Mouse (Mus musculus): ENCODE results near the gene Cd300c. TPM values are rescaled to one million over a fixed set of nuclear protein-coding genes. Genes with fewer than 3 reads are reported as not detected.

Cd300c gene
- polyA plus RNA-seq (2017; shearing (Covaris generic)), result under 1 TPM in 1 of 2 experiments, not detected in 1; 0.26 TPM

DNA sequence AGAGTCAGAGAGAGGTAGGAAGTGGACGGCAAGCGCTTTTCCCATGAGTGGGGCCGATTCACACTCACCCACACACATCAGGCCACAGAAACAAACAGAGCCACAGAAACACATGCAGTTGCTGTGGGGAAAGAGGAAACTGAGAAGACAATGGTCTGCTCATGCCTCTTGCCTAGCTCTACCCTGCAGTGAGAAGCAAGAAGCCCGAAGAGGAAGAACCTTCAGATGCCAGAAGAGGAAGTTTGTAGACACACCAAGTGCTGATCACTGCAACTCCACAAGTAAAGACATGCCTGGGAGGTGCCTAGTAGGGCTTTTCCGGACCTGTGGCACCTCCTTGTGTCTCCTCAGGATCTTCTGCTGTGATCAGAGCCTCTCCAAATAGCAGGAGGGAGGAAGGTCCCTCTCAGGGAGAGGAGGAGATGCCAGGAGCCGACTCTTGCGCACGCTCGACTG lies at the start of gene Cd300c:
TSS of gene Cd300c (minus strand) at position 406 of the 456 bp plus-strand sequence.

DNA sequence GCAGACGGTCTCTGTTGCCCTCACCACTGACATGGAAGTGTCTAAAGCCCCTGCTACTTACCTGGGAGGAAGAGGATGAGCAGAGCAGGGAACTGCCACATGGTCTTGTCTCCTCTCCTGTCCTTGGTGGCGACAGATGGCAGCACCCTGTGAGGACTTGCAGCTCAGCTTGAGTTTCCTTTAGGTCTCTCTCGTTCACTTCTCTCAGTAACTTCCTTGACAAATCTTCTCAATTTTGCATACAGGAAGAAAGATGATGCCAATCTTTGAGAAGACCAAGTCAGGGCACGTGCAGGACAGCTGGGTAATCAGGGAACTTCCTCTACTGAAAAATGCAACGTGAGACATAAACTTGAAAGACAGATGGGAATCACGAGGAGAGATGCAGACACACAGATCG lies 47.1 kb upstream of the Cd300c start, which contains the start of gene Cd300ld2:
TSS of gene Cd300ld2 (minus strand) at position 101 of the 400 bp plus-strand sequence.

DNA sequence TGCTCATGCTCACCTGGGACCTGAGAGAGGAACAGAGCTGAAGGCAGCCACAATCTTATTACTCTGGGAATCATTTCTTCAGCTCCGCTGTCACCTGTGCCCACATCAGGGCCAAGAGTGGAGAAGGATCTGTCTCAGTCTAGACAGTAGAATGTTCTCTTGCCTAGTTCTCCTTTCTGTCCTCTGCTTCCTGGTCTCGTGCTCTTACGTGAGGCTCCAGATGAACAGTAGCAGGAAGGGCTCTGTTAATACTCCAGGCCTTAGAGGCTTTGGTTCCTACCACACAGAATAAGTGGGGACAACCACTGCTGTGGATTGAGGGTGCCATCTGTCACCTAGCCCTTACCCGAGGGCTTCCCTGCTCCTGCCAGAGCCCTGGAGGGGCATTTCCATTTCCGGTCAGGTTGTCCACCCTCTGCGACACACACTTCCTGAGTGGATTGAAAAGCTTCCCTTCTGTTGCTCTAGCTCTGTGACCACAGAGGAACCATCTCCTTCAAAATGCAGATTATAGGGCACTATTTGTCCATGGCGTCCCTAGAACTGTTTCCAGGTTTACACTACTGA lies 32.6 kb upstream of the Cd300c start, which contains the start of gene Cd300c2:
TSS of gene Cd300c2 (minus strand) at position 407 of the 567 bp plus-strand sequence.

DNA sequence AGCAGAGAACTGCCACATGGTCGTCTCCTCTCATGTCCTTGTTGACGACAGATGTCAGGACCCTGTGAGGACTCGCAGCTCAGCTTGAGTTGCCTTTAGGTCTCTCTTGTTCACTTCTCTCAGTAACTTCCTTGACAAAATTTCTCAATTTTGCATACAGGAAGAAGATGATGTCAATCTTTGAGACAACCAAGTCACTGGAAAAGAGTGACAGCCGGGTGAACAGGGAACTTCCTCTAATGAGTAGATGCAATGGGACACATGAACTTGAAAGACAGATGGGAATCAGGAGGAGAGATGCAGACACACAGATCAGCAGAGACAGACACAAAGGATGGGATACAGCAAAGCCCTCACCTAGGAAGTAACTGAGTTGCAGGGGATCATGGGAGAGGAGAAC lies 20.8 kb upstream of the Cd300c start, which contains the start of gene Cd300ld:
TSS of gene Cd300ld (minus strand) at position 130 of the 400 bp plus-strand sequence.

DNA sequence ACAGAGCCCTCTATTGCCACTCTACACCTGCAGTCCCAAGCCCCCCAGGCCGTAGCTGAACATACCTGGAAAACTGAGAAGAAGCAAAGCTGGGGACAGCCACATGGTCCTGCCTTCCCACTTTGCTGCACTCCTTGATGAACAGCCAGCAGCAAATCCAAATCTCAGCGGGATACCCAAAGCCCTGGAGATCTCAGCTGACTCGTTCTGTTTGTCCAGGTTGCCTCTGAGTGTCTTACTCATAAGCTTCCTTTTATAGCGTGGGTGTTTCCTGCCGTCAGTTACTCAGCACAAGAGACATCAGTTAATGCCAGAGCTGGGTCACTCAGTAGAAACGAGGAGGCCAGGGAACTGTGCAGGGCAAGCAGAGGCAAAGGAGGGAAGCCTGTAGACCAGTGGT lies 34.8 kb downstream of the Cd300c start, which contains the start of gene Cd300lb:
TSS of gene Cd300lb (minus strand) at position 243 of the 400 bp plus-strand sequence.

Other genes starting within 250 kb of the Cd300c start
- not detected for gene Dnaic2, start 241.7 kb downstream of the Cd300c start, polyA plus RNA-seq (2017; shearing (Covaris generic))
- under 1 TPM; 0.57 to 0.62 TPM for gene Kif19a, start 203.8 kb downstream of the Cd300c start, polyA plus RNA-seq (2017; shearing (Covaris generic))
- under 1 TPM in 1 of 2 experiments, not detected in 1; 0.85 TPM for gene Btbd17, start 173.2 kb downstream of the Cd300c start, polyA plus RNA-seq (2017; shearing (Covaris generic))
- not detected for gene Gpr142, start 170.2 kb downstream of the Cd300c start, polyA plus RNA-seq (2017; shearing (Covaris generic))
- under 1 TPM in 1 of 2 experiments, not detected in 1; 0.23 TPM for gene Gprc5c, start 118.0 kb downstream of the Cd300c start, polyA plus RNA-seq (2017; shearing (Covaris generic))
- 1 to 10 TPM in 1 of 2 experiments, under 1 TPM in 1; 0.32 to 2.8 TPM for gene Cd300a, start 79.1 kb downstream of the Cd300c start, polyA plus RNA-seq (2017; shearing (Covaris generic))
- under 1 TPM; 0.56 to 0.66 TPM for gene Cd300lb, start 34.8 kb downstream of the Cd300c start, polyA plus RNA-seq (2017; shearing (Covaris generic))
- gene Cd300ld, start 20.8 kb upstream of the Cd300c start, polyA plus RNA-seq (2017; shearing (Covaris generic)), result 1 to 10 TPM in 1 of 2 experiments, not detected in 1; 1.1 TPM
- gene Cd300c2, start 32.7 kb upstream of the Cd300c start, polyA plus RNA-seq (2017; shearing (Covaris generic)), result 1 to 10 TPM in 1 of 2 experiments, under 1 TPM in 1; 0.61 to 3.9 TPM
- gene Cd300ld2, start 47.0 kb upstream of the Cd300c start, polyA plus RNA-seq (2017; shearing (Covaris generic)), result under 1 TPM in 1 of 2 experiments, not detected in 1; 0.75 TPM
- gene Cd300ld4, start 57.9 kb upstream of the Cd300c start, polyA plus RNA-seq (2017; shearing (Covaris generic)), result not detected
- gene Cd300ld5, start 68.6 kb upstream of the Cd300c start, polyA plus RNA-seq (2017; shearing (Covaris generic)), result not detected
- gene Cd300ld3, start 79.3 kb upstream of the Cd300c start, polyA plus RNA-seq (2017; shearing (Covaris generic)), result not detected
- gene Cd300e, start 93.0 kb upstream of the Cd300c start, polyA plus RNA-seq (2017; shearing (Covaris generic)), result under 1 TPM in 1 of 2 experiments, not detected in 1; 0.73 TPM
- 100 to 1,000 TPM; 161 to 191 TPM for gene Rab37, start 122.3 kb upstream of the Cd300c start, polyA plus RNA-seq (2017; shearing (Covaris generic))
- gene Cd300lf, start 164.8 kb upstream of the Cd300c start, polyA plus RNA-seq (2017; shearing (Covaris generic)), result 1 to 10 TPM in 1 of 2 experiments, under 1 TPM in 1; 0.60 to 4.1 TPM
- gene Slc9a3r1, start 194.2 kb upstream of the Cd300c start, polyA plus RNA-seq (2017; shearing (Covaris generic)), result 100 to 1,000 TPM; 316 to 490 TPM
- 10 to 100 TPM in 1 of 2 experiments, 1 to 10 TPM in 1; 9.5 to 14.9 TPM for gene Tmem104, start 218.3 kb upstream of the Cd300c start, polyA plus RNA-seq (2017; shearing (Covaris generic))
- gene Nat9, start 218.7 kb upstream of the Cd300c start, polyA plus RNA-seq (2017; shearing (Covaris generic)), result 10 to 100 TPM in 1 of 2 experiments, 1 to 10 TPM in 1; 7.7 to 13.8 TPM